In genomic region chr6:86749817-86750216, GRCm38 (mm10) we compare ENCODE assay signal across 25 mouse cellular contexts. TPM values are rescaled to one million over a fixed set of nuclear protein-coding genes. Genes with fewer than 3 reads are reported as not detected.
"Had no signal": no experiment of that assay in that cellular context is flagged by ENCODE, and none has a peak within 500 bp of the region (broad histone marks: within the 10 kb centered on the region; RNA-seq: fewer than 3 reads in every experiment).

No protein-coding gene starts in this region.

- H3K27ac ChIP-seq: embryonic facial prominence, embryonic 10.5 days; embryonic facial prominence, embryonic 12.5 days; embryonic facial prominence, embryonic 13.5 days; embryonic facial prominence, embryonic 15.5 days; forebrain, embryonic 10.5 days; forebrain, embryonic 12.5 days; forebrain, embryonic 13.5 days; forebrain, embryonic 15.5 days; gastrocnemius, adult 2 months; heart, adult 2 months; heart, embryonic 10.5 days had no signal

- H3K9me3 ChIP-seq: embryonic facial prominence, embryonic 10.5 days; embryonic facial prominence, embryonic 12.5 days; embryonic facial prominence, embryonic 15.5 days; forebrain, embryonic 10.5 days; forebrain, embryonic 12.5 days; forebrain, embryonic 13.5 days; forebrain, embryonic 15.5 days; heart, embryonic 10.5 days had no signal

- H3K4me1 ChIP-seq: embryonic facial prominence, embryonic 10.5 days; embryonic facial prominence, embryonic 12.5 days; embryonic facial prominence, embryonic 13.5 days; embryonic facial prominence, embryonic 15.5 days; forebrain, embryonic 10.5 days; forebrain, embryonic 12.5 days; forebrain, embryonic 13.5 days; forebrain, embryonic 15.5 days; heart, embryonic 10.5 days had no signal

- DNase-seq: cerebellum, adult 9-11 months; cerebellum, postnatal 10 days; cerebellum, postnatal 14 days; cerebellum, postnatal 25 days; cerebellum, postnatal 36 days; embryo, embryonic 11 days; forebrain, postnatal 0 days; gastrocnemius, adult 2 months; gastrocnemius, postnatal 10 days; gastrocnemius, postnatal 14 days; gastrocnemius, postnatal 25 days; gastrocnemius, postnatal 36 days; heart, adult 11 months; heart, adult 18-20 months; heart, adult 2 months had no signal

- H3K27me3 ChIP-seq: embryonic facial prominence, embryonic 12.5 days; embryonic facial prominence, embryonic 13.5 days; embryonic facial prominence, embryonic 15.5 days; forebrain, embryonic 12.5 days; forebrain, embryonic 13.5 days; forebrain, embryonic 15.5 days had no signal

- H3K36me3 ChIP-seq: embryonic facial prominence, embryonic 10.5 days; forebrain, embryonic 10.5 days; forebrain, embryonic 12.5 days; forebrain, embryonic 15.5 days had no signal

- H3K4me3 ChIP-seq: embryonic facial prominence, embryonic 10.5 days; embryonic facial prominence, embryonic 12.5 days; embryonic facial prominence, embryonic 13.5 days; embryonic facial prominence, embryonic 15.5 days; erythroblast, embryonic 14.5 days; forebrain, embryonic 10.5 days; forebrain, embryonic 12.5 days; forebrain, embryonic 13.5 days; forebrain, embryonic 15.5 days; gastrocnemius, adult 2 months; heart, adult 2 months; heart, embryonic 10.5 days had no signal

- H3K9ac ChIP-seq: embryonic facial prominence, embryonic 12.5 days; embryonic facial prominence, embryonic 13.5 days; embryonic facial prominence, embryonic 15.5 days; forebrain, embryonic 12.5 days; forebrain, embryonic 13.5 days; forebrain, embryonic 15.5 days; forebrain, postnatal 0 days had no signal

RNA-seq across cellular contexts. Expression of gene Anxa4, which starts 43.6 kb away (rescaled TPM):
- polyA plus RNA-seq: erythroblast, embryonic 14.5 days had no signal
